In genomic region chr9:32005348-32005747, GRCm38 (mm10) we compare ENCODE assay signal across 13 mouse cellular contexts.
"Had no signal": no experiment of that assay in that cellular context is flagged by ENCODE, and none has a peak within 500 bp of the region (broad histone marks: within the 10 kb centered on the region; RNA-seq: fewer than 3 reads in every experiment).

No protein-coding gene starts in this region.

- H3K9ac ChIP-seq: limb, embryonic 15.5 days; lung, embryonic 14.5 days; midbrain, embryonic 12.5 days had no signal

- H3K27me3 ChIP-seq: limb, embryonic 15.5 days; midbrain, embryonic 12.5 days had no signal

- H3K4me3 ChIP-seq: limb, embryonic 15.5 days; midbrain, embryonic 12.5 days had no signal

- H3K36me3 ChIP-seq: limb, embryonic 15.5 days; midbrain, embryonic 12.5 days had no signal

- H3K27ac ChIP-seq: kidney, postnatal 0 days; limb, embryonic 15.5 days; midbrain, embryonic 12.5 days had no signal

- DNase-seq: kidney, adult 8-10 months; layer of hippocampus, adult 9-11 months; layer of hippocampus, postnatal 36 days; lung, embryonic 14.5 days; lung, postnatal 10 days; lung, postnatal 4 days; right cerebral cortex, postnatal 25 days; thymus, postnatal 4 days had no signal

- H3K4me1 ChIP-seq: limb, embryonic 15.5 days; midbrain, embryonic 12.5 days had no signal

- ATAC-seq: inflammation-experienced regulatory T-cells, adult 6 months; midbrain, embryonic 16.5 days had no signal

- H3K4me2 ChIP-seq: limb, embryonic 15.5 days; lung, embryonic 14.5 days; midbrain, embryonic 12.5 days had no signal

- H3K9me3 ChIP-seq: limb, embryonic 15.5 days; midbrain, embryonic 12.5 days had no signal
